Mouse (Mus musculus) CD8-positive naive resting alpha-beta T cell, adult 57 days (primary cell): ENCODE measurements around the gene Babam2. TPM values are rescaled to one million over a fixed set of nuclear protein-coding genes. Genes with fewer than 3 reads are reported as not detected.

ENCODE experiments used
- total RNA-seq: library from RNA; stranded (reverse); gene quantifications from one replicate; pipeline ENCODE4 v1.2.4, GENCODE M21; 2023

Babam2 gene
- 43.4 TPM for total RNA-seq

DNA sequence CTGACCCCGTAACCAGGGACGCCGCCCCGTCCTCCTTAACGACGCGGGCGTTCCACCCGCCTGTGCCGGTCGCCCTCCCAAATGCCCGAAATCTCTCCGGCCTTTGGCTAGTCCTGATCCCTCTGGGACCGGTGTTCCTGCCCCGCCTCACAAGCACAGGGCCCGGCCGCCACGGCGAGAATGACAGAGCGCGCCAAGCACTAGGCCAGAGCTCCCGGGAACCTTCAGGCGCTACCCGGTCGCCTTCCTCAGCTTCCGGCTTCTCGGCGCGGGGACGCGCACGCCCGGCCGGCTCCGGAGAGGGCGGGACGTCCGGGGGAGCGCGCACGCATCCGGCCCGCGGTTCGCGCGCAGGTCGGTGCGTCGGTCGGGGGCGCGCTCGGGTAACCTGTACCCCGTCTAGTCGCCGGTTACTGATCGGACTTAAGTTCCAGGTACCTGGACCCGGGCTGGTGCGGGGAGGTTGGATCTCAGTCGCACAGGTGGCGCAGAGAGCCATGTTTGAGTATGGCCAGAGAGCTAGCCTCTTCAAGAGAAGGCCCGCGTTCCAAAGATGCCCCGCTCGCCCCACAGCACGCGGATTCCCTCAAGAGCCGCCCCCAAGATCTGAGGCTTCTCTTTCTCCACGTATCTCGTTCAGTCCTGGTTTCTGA is at the start of gene Babam2:
Gene Babam2 (plus strand): TSS at position 41 of the 653 bp plus-strand sequence.

DNA sequence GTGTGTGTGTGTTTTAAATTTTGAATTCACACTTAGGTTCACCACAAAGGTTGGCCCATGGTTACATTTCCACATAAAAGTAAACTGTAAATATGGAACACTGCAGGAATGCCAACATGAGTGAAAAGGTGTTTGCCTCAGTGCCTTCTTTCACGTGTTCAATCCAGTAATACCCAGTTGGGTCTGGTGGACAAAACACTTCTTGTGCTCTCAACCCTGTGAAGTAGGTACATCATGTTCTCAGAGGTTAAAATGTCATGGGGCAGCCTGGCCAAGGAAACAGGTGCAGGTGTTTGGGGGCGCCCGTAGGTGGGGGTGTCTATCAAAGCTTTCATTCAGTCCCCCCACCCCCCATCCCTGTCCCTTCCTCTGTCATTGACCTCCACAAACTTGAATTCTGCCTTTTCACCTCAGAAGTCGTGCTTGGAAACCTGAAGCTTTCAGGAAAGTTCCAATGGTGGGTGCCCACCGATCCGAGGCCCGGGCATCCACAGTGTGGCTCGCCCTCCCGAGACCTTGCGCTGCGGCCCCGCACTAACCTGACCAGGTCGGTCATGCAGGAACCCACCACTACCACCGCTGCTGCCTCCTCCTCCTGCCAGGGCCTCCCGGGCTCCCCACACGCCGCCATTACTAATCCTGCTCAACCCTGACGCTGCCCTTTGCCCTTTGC is 377 bp upstream of the Babam2 start, which contains the start of gene Rbks:
Gene Rbks (minus strand): TSS at position 657 of the 673 bp plus-strand sequence.

Other genes starting within 250 kb of the Babam2 start
- 37.4 TPM for gene Zfp512, start 245.3 kb upstream of the Babam2 start, total RNA-seq
- gene 4930548H24Rik, start 211.9 kb upstream of the Babam2 start, total RNA-seq, result 0.92 TPM
- gene Gpn1, start 202.9 kb upstream of the Babam2 start, total RNA-seq, result 51.4 TPM
- gene Slc4a1ap, start 170.7 kb upstream of the Babam2 start, total RNA-seq, result 70.5 TPM
- gene Supt7l, start 169.9 kb upstream of the Babam2 start, total RNA-seq, result 25.7 TPM
- 105 TPM for gene Mrpl33, start 100.7 kb upstream of the Babam2 start, total RNA-seq
- gene Rbks, start 57 bp upstream of the Babam2 start, total RNA-seq, result 9.8 TPM